Comparison of ENCODE assay signal across 8 mouse cellular contexts in the genomic region with DNA sequence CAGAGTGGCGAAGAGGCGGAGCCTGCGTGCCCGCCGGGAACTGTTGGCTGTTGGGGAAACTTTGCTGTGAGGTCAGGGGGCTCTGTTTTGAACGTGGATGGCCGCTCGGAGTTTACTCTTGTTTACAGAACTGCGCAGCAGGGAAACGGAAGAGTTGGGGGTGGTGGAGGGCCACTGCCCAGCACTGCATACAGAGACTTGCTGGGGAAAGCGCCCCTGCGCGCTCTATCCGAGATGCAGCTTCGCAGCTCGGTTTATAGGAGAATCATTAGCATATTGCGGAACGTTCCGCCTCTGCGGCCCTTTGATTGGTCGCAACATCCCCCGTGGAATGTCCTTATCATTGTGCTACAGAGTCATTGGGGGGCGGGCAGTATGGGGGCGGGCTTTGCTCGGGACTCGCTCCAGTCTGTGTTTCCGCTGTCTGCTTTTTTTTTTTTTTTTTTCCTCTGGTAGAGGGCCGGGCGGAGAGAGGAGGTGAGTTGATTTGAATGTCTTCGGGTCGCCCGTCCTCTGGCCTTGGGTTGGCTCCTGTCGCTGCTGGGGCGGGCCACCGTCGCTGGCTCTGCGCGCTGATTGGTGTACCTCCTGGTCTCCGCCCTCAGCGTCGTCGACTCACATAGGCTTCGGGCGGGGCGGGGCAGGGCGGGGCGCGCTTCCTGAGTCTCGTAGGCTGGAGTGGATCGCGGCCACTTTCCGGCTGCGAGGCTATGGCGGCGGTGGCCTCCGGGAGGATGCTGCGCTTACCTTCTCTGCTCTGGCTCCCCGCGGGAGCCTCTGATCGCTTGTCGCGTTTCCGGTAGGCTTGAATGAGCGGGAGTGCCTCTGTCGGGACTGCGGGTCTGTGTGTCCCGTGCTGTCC. TPM values are rescaled to one million over a fixed set of nuclear protein-coding genes. Genes with fewer than 3 reads are reported as not detected.
DNase-seq lines count a peak whose midpoint lies in the region; ATAC-seq lines count a peak whose summit lies in the region.

No protein-coding gene starts in this region.

- peak overlapping the region; percentile 94 for H3K4me3 ChIP-seq in heart, embryonic 10.5 days
- peak overlapping the region; percentile 95 for H3K4me3 ChIP-seq in kidney, embryonic 15.5 days (replicated peaks)

- peaks cover 29% of the 10 kb centered on the region for H3K4me1 ChIP-seq in heart, embryonic 10.5 days
- peaks cover 28% of the 10 kb centered on the region for H3K4me1 ChIP-seq in kidney, embryonic 15.5 days

- WGBS in heart, embryonic 10.5 days, result under 1% methylated on average over 67 of the region's 67 CpGs
- under 1% methylated on average over 67 of the region's 67 CpGs for WGBS in kidney, embryonic 15.5 days

- no peaks in the 10 kb centered on the region for H3K9me3 ChIP-seq in heart, embryonic 10.5 days
- H3K9me3 ChIP-seq in kidney, embryonic 15.5 days (replicated peaks), result no peaks in the 10 kb centered on the region

- peaks cover 19% of the 10 kb centered on the region for H3K36me3 ChIP-seq in heart, embryonic 10.5 days
- H3K36me3 ChIP-seq in kidney, embryonic 15.5 days, result peaks cover 17% of the 10 kb centered on the region

- peak overlapping the region; percentile 94 for H3K9ac ChIP-seq in kidney, embryonic 15.5 days

- H3K27ac ChIP-seq in heart, embryonic 10.5 days, result peak overlapping the region; percentile 98
- H3K27ac ChIP-seq in kidney, embryonic 15.5 days, result peak overlapping the region; percentile 99

- peak; percentile 93 to 95 for DNase-seq in B cell, adult 2 months
- DNase-seq in brain, adult 2 months (ENCODE audit: low read depth, low spot score), result peak; percentile 99
- DNase-seq in heart, embryonic 10.5 days (ENCODE audit: low spot score), result peak; percentile 100
- peak; percentile 99 for DNase-seq in liver
- DNase-seq in spleen, postnatal 4 days (ENCODE audit: low spot score in 2 of 2), result peak; percentile 97

- peak overlapping the region; percentile 88 for H3K4me2 ChIP-seq in kidney, embryonic 15.5 days

- no peaks in the 10 kb centered on the region for H3K27me3 ChIP-seq in heart, embryonic 10.5 days (ENCODE audit: insufficient read depth, poor library complexity, severe bottlenecking)
- no peaks in the 10 kb centered on the region for H3K27me3 ChIP-seq in kidney, embryonic 15.5 days

- peak; percentile 77 for ATAC-seq in erythroblast, adult 5-6 weeks (replicated peaks; ENCODE audit: low FRiP score, poor library complexity, severe bottlenecking)
- peak; percentile 85 for ATAC-seq in kidney, embryonic 15.5 days (replicated peaks; ENCODE audit: low FRiP score)
- ATAC-seq in monocyte, adult 5-6 weeks (replicated peaks; ENCODE audit: insufficient number of reproducible peaks, low FRiP score, low TSS enrichment, poor library complexity, severe bottlenecking), result peak; percentile 67

RNA-seq across cellular contexts. Expression of a gene that starts 2.6 kb away (rescaled TPM):
- total RNA-seq in erythroblast, adult 5-6 weeks (2015; ENCODE audit: low replicate concordance), result 16.3 and 16.5 TPM in 2 replicates
- total RNA-seq in erythroblast, adult 5-6 weeks (2017; ENCODE audit: low replicate concordance), result 19.3 and 25.9 TPM in 2 replicates
- polyA plus RNA-seq in heart, embryonic 10.5 days (2016; fragmentation: Nextera tagmentation; extraction: Ambion mirVana), result 21.8 and 27.7 TPM in 2 replicates
- 35.7 and 36.9 TPM in 2 replicates for polyA plus RNA-seq in kidney, embryonic 15.5 days (2015; fragmentation: Nextera tagmentation; extraction: Ambion mirVana)
- 69.1 to 75.3 TPM (median 75.0 TPM) in 3 replicates for total RNA-seq in monocyte, adult 5-6 weeks (2017)

RNA-seq across cellular contexts. Expression of a gene that starts 7.4 kb away (rescaled TPM):
- total RNA-seq in erythroblast, adult 5-6 weeks (2015; ENCODE audit: low replicate concordance), result 7.1 and 8.6 TPM in 2 replicates
- 3.4 and 16.0 TPM in 2 replicates for total RNA-seq in erythroblast, adult 5-6 weeks (2017; ENCODE audit: low replicate concordance)
- polyA plus RNA-seq in heart, embryonic 10.5 days (2016; fragmentation: Nextera tagmentation; extraction: Ambion mirVana), result 24.5 and 27.9 TPM in 2 replicates
- 23.8 and 28.3 TPM in 2 replicates for polyA plus RNA-seq in kidney, embryonic 15.5 days (2015; fragmentation: Nextera tagmentation; extraction: Ambion mirVana)
- 18.3 to 33.8 TPM (median 30.6 TPM) in 3 replicates for total RNA-seq in monocyte, adult 5-6 weeks (2017)

Comparison
In these comparisons a context has a peak if more than half of its experiments do, and no peak if none do; other contexts are left out.
1. Peak in every context shown above with its lines: DNase-seq, ATAC-seq, H3K4me3 ChIP-seq and H3K27ac ChIP-seq.